Mouse (Mus musculus) heart, embryonic 16.5 days (tissue): ENCODE measurements around the gene Nans. TPM values are rescaled to one million over a fixed set of nuclear protein-coding genes. Genes with fewer than 3 reads are reported as not detected.
A peak's percentile ranks its signal among the peaks of the same experiment; 100 is the strongest.

ENCODE experiments used
- ATAC-seq: fragments of 200-750 bp; cut with Nextera tagmentation; replicated peaks from 2 replicates; pipeline ENCODE4 v1.8.0; 2017; ENCODE audit warnings: moderate number of reproducible peaks; ENCODE audit not compliant: insufficient read depth, low FRiP score; ENCODE audit errors: extremely low read depth
- H3K27ac ChIP-seq: fragments of 300-500 bp; sonication (generic); 2 replicates; pipeline ENCODE4 v1.5.1; 2014; ENCODE audit warnings: mild to moderate bottlenecking, low read length, control low read depth, moderate library complexity
- H3K27me3 ChIP-seq: fragments of 300-500 bp; sonication (generic); 2 replicates; pipeline ENCODE4 v1.6.1; 2014; ENCODE audit warnings: low read length, mixed read lengths; ENCODE audit not compliant: control insufficient read depth, insufficient read depth
- H3K36me3 ChIP-seq: fragments of 300-500 bp; sonication (generic); 2 replicates; pipeline ENCODE4 v1.6.1; 2014; ENCODE audit not compliant: control insufficient read depth, insufficient read depth
- H3K4me1 ChIP-seq: fragments of 300-500 bp; sonication (generic); 2 replicates; pipeline ENCODE4 v1.6.1; 2014; ENCODE audit warnings: low read length, mixed read lengths; ENCODE audit not compliant: control insufficient read depth, insufficient read depth
- H3K4me2 ChIP-seq: fragments of 300-500 bp; sonication (generic); 2 replicates; pipeline ENCODE4 v1.6.1; 2014; ENCODE audit warnings: low read depth, mild to moderate bottlenecking, control low read depth, low read length
- H3K4me3 ChIP-seq: fragments of 300-500 bp; sonication (generic); 2 replicates; pipeline ENCODE4 v1.5.1; 2014; ENCODE audit warnings: mild to moderate bottlenecking, control low read depth, low read length
- H3K9ac ChIP-seq: fragments of 300-500 bp; sonication (generic); 2 replicates; pipeline ENCODE4 v1.6.1; 2014; ENCODE audit warnings: low read length, control low read depth
- H3K9me3 ChIP-seq: fragments of 300-500 bp; sonication (generic); replicated peaks from 2 replicates; pipeline ENCODE4 v1.6.1; 2016; ENCODE audit warnings: low read length; ENCODE audit not compliant: control insufficient read depth
- WGBS: fragments of 180-500 bp; shearing (Covaris S2); extraction: QIAGEN DNeasy Blood & Tissue Kit; methylation state at CpG from one replicate; pipeline ENCODE4 v1.1.7; 2014; 5-methylcytosine and 5-hydroxymethylcytosine counted together
- polyA plus RNA-seq: library from polyadenylated mRNA; unstranded; fragments of >200 nt; fragmentation: Nextera tagmentation; extraction: Ambion mirVana; gene quantifications from 2 replicates; pipeline ENCODE4 v1.2.1, GENCODE M21; 2015

Gene Nans
- polyA plus RNA-seq, 1 experiment from 2014 or later = 62.3 TPM

DNA sequence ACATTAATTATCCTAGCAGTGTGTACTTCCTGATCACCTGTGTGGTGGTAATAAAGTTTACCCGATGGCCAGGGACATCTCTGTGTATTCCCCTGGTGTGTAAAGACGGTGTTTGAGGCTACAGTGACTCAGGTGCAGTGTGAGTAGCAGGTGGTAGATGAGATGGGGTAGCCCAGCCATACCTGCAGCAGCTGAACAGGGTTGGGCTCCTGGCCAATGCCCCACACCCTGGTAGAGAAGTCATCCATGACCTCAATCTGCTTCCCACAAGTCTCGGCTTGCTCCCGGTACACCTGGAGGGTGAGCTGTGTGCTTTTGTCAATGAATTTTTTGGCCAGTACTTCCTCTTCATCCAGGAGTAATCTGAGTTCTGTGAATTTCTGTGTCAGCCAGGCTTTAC lies 34.3 kb downstream of the Nans start:
- H3K4me1 ChIP-seq = peaks cover 18% of the 10 kb centered on the region
- no peak overlapping the region for H3K27ac ChIP-seq
- peaks cover 6% of the 10 kb centered on the region for H3K9me3 ChIP-seq
- WGBS = 78% methylated on average over 4 of the region's 4 CpGs
- 0 out of 2 replicates have a peak, but pooled peaks cover 10% of the 10 kb centered on the region for H3K27me3 ChIP-seq
- no peak overlapping the region for H3K9ac ChIP-seq
- ATAC-seq = no peak
- no peak overlapping the region for H3K4me2 ChIP-seq
- no peak overlapping the region for H3K4me3 ChIP-seq
- H3K36me3 ChIP-seq = no peaks in the 10 kb centered on the region

DNA sequence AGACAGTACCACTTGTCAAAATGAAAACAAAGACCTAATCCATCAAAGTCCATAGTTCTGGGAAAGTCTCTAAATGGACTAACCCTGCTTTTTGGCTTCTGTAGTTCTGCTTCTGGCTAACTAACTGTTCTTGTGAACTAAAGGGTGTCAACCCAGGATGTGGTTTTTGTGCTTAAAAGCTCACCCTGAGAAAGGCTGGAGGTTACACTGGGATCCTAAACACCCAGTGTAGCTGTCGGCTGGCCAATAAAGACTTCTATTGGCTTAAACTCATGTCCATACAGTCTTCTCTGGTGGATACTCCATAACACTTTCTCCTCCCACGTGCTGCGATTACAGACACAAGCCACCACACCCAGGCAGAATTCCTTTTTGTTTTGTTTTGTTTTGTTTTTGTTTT lies 37.2 kb downstream of the Nans start:
- H3K9ac ChIP-seq = no peak overlapping the region
- peaks cover 10% of the 10 kb centered on the region; the same call in 1 of the 2 replicates for H3K27me3 ChIP-seq
- H3K27ac ChIP-seq = no peak overlapping the region
- H3K4me2 ChIP-seq = no peak overlapping the region
- ATAC-seq = no peak
- H3K4me1 ChIP-seq = peaks cover 8% of the 10 kb centered on the region
- no peaks in the 10 kb centered on the region for H3K36me3 ChIP-seq
- H3K9me3 ChIP-seq = peaks cover 5% of the 10 kb centered on the region
- 89% methylated on average over 3 of the region's 3 CpGs for WGBS
- no peak overlapping the region for H3K4me3 ChIP-seq

DNA sequence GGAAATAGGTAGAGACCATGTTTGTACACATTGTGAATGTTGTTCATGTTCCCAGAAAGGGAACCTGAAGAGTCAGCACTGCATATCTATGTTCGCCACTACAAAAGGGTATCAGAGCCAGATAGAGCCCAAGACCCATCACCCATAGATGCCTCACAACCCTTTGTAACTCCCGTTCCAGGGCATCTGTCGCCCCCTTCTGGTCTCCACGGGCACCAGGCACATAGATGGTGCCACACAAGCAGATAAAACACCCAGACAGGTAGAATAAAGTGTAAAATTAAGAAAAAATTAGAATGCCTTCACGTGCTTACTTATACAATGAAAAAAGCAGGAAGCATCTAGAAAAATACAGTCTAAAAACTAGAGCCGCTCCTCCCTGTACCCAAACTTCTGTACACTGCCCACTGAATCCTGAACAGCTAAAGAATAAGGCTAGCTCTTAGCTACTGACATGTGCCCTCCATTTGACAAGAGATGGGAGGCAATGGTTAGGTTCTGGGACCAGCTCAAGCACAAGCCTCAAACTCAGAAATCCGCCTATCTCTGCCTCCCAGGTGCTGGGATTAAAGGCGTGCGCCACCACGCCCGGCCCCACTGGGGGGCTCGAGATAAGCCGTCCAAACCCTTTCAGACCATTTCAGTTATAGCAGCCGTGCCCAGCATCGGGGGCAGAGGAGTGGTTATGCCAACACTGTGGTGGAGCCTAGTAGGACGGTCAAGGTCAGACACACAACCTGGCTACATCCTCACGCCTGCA lies 37.9 kb downstream of the Nans start:
- H3K4me1 ChIP-seq = peaks cover 5% of the 10 kb centered on the region
- WGBS = 25% methylated on average over 17 of the region's 17 CpGs
- no peak overlapping the region for H3K27ac ChIP-seq
- H3K27me3 ChIP-seq = peaks cover 13% of the 10 kb centered on the region
- H3K4me2 ChIP-seq = peak overlapping the region; percentile 83
- no peaks in the 10 kb centered on the region for H3K36me3 ChIP-seq
- H3K9ac ChIP-seq = peak overlapping the region; percentile 70
- 0 out of 2 replicates have a peak, but pooled peaks have one; percentile 37 for ATAC-seq
- H3K9me3 ChIP-seq = peaks cover 3% of the 10 kb centered on the region
- H3K4me3 ChIP-seq = peak overlapping the region; percentile 50

DNA sequence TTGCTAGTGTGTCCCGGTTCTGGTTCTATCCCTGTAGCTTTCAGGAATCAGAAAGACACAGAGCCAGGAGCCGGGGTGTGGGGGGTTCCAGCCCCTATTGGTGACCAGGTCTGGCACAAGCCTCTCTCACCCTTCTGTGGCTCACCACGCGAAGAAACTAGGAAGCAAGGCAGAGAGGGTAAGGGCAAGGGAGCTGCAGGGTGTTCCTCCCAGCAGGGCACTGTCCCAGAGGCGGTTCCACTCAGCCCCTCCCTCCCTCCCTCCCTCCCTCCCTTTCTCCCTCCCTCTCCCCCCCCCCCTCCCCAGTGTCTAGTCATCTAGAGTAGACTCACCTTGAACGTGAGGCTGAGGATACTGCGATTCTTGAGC lies 38.5 kb downstream of the Nans start:
- peak overlapping the region; percentile 50 for H3K4me3 ChIP-seq
- no peaks in the 10 kb centered on the region for H3K9me3 ChIP-seq
- H3K27me3 ChIP-seq = peaks cover 16% of the 10 kb centered on the region
- H3K27ac ChIP-seq = no peak overlapping the region
- H3K4me1 ChIP-seq = peaks cover 5% of the 10 kb centered on the region
- peak overlapping the region; percentile 70 for H3K9ac ChIP-seq
- 3% methylated on average over 7 of the region's 7 CpGs for WGBS
- H3K36me3 ChIP-seq = no peaks in the 10 kb centered on the region
- H3K4me2 ChIP-seq = peak overlapping the region; percentile 83
- peak; percentile 73; the same call in 1 of the 2 replicates for ATAC-seq

DNA sequence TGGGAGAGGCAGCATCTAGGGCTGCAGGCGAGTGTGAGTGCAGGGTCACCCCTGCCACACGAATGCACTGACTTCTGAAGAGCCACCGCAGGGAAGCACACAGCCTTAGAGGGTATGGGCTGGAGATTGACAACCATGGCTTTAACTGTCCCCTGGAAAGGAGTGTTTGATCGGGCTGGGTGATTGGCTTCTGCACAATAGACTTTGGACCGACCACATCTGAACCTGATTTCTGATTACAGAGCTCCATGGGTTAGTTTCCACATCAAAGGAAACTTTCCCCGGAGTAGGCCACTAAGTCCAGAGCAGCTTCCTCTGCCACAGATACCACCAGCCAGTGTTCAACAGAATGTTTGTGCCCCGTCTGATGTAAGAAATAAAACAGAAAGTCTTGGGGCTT lies 40.7 kb downstream of the Nans start:
- Histone ChIP-seq H3K4me2 (no peak overlapping the region), H3K36me3 (no peaks in the 10 kb centered on the region), H3K9ac (no peak overlapping the region), H3K4me1 (peaks cover 9% of the 10 kb centered on the region), H3K4me3 (no peak overlapping the region), H3K27ac (no peak overlapping the region), H3K27me3 (peaks cover 19% of the 10 kb centered on the region), H3K9me3 (no peaks in the 10 kb centered on the region)
- 56% methylated on average over 7 of the region's 7 CpGs for WGBS
- no peak for ATAC-seq

DNA sequence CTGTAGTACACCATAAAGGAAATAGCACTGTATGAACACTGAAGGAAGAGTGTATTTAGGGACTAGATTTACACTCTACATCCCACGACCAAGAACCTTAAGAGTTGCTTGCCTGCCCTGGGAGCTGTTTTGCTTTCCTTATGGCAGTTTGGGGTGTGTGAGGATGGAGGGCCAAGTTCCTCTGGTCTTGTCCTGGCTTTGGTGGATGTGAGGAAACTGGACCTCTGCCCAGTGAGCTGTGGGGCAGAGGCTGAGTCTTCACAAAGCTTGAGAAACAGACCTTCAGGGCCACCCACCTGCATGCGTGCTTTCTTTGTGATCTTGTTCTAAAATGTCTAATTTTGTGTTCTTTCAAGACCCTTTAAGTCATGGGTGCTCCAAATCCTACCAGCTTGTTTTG lies 43.5 kb downstream of the Nans start:
- H3K9me3 ChIP-seq = no peaks in the 10 kb centered on the region
- H3K4me2 ChIP-seq = no peak overlapping the region
- no peak for ATAC-seq
- no peak overlapping the region for H3K9ac ChIP-seq
- 78% methylated on average over 2 of the region's 2 CpGs for WGBS
- peaks cover 8% of the 10 kb centered on the region for H3K4me1 ChIP-seq
- no peak overlapping the region for H3K4me3 ChIP-seq
- no peaks in the 10 kb centered on the region for H3K36me3 ChIP-seq
- peaks cover 43% of the 10 kb centered on the region for H3K27me3 ChIP-seq
- H3K27ac ChIP-seq = no peak overlapping the region

DNA sequence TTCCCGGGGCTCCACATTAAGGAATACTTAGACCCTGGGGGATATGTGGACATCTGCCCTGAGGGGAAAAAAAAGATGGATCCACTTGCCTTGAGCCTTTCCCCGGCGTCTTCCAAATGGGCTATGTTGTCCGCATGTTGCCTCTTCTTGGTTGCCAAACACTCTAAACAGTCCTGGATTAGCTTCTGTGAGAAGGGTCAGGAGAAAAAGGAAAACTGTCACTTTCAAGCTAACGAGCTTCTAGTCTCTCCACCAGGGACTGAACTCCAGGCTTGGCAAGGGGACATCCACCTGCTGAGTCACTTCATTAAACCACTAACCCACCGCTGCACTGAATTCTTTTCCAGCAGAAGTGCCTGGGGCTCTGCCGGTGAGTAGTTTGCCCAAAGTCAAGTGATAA lies 43.9 kb downstream of the Nans start:
- Histone ChIP-seq H3K9me3 (no peaks in the 10 kb centered on the region), H3K36me3 (no peaks in the 10 kb centered on the region), H3K4me2 (no peak overlapping the region), H3K27me3 (peaks cover 47% of the 10 kb centered on the region), H3K4me3 (no peak overlapping the region), H3K4me1 (peaks cover 8% of the 10 kb centered on the region; the same call in 1 of the 2 replicates), H3K9ac (no peak overlapping the region), H3K27ac (no peak overlapping the region)
- 67% methylated on average over 7 of the region's 7 CpGs for WGBS
- ATAC-seq = no peak

DNA sequence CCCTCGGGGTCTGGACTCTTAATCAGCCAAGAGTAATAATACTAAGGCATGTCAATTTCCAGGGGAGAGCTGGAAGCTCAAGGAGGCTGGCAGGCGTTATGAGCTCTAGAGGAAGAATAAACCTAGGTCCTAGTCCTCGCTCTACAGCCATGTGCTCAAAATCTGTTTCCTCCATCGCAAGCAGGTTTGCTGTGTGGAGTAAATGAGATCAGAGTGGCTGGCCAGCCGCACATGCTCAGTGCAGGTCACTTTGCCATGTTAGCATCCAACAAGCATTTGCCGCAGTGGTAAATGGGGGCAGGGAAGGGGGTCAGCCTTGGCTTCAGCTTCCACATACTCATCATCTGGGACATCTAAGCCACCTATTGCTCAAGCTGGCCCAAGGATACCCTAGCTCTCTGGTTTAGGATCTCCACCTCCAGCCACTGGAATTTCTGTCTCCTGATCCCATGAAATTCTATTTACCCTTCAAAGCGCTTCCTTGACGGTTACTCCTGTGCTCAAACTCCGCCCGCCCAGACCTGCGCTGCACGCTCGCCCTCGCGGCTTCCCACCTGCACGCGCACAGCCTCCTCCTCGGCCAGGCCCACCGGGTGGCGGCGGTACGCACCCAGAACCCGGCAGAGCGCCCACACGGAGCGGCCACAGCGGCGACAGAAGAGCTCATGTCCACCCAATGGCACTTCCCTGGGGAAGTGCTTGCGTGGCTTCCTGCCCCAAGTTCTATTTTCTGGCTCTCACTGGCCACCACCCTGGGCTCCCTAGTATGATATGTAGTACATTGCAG lies 45.1 kb downstream of the Nans start:
- 9% methylated on average over 29 of the region's 29 CpGs for WGBS
- no peaks in the 10 kb centered on the region for H3K9me3 ChIP-seq
- peak overlapping the region; percentile 72 for H3K4me3 ChIP-seq
- peaks cover 8% of the 10 kb centered on the region; the same call in 1 of the 2 replicates for H3K4me1 ChIP-seq
- peak overlapping the region; percentile 56; the same call in 1 of the 2 replicates for H3K9ac ChIP-seq
- no peaks in the 10 kb centered on the region for H3K36me3 ChIP-seq
- H3K27ac ChIP-seq = no peak overlapping the region
- no peak for ATAC-seq
- peak overlapping the region; percentile 73 for H3K4me2 ChIP-seq
- H3K27me3 ChIP-seq = peaks cover 54% of the 10 kb centered on the region
